Mouse (Mus musculus): ENCODE results near the gene Asap3. TPM values are rescaled to one million over a fixed set of nuclear protein-coding genes. Genes with fewer than 3 reads are reported as not detected.
A peak's percentile ranks its signal among the peaks of the same experiment; 100 is the strongest.

The Asap3 gene
- total RNA-seq, 2 experiments from 2014 or later, result not detected

DNA sequence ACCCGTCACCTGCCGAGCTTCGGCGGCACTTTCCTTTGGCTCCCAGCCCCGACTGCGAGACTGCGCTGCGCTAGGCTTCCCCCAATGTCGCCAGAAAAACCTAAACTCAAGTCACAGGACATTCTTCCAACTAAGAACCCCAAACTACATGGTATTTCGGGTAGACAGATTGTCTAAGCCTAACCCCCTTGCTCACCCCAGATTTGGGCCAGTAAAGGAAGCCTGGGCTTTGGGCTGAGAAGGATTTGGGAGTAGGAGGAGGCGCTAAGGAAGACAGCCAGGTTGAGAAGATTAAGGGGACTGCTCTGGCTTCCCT lies 43.1 kb downstream of the Asap3 start:
- no peak for ATAC-seq (replicated peaks; ENCODE audit: poor library complexity)

DNA sequence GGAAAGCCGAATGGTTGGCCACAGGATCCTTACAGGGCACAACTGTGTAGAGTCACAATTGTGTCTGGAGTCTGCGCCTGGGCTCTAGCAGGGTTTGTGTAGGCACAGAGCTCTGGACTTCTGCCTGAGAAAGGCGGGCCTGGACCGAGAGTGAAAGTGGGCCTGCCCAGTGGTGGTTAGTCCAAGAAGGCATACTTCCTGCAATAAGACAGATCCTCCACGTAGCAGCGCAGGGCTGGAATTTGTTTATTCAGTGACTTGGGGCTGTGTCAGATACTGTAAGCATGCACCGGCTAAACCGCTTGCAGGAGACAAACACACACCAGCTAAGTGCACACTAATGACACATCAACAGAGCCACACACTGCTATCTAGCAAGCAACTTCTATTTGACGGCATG lies 43.6 kb downstream of the Asap3 start:
- no peak for ATAC-seq (replicated peaks; ENCODE audit: poor library complexity)

DNA sequence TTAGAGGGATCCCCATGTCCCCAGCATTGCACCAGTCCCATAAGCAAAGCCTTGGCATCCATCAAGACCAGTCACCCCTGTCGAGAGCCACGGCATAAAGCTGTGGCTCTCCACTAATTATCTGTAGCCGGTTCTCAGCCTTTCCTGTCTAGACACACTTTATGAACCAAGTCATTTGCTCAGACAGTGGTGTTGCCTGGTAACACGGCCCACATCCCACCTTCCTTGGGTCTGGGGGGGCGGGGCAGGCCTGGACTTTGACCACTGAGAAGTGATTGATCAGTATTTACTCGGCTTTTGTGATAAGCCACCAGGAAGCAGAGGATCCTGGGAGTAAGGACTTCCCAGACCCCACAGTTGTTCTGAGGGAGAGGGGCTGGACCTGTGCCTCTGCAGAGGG lies 49.8 kb downstream of the Asap3 start:
- no peak for ATAC-seq (replicated peaks; ENCODE audit: poor library complexity)

DNA sequence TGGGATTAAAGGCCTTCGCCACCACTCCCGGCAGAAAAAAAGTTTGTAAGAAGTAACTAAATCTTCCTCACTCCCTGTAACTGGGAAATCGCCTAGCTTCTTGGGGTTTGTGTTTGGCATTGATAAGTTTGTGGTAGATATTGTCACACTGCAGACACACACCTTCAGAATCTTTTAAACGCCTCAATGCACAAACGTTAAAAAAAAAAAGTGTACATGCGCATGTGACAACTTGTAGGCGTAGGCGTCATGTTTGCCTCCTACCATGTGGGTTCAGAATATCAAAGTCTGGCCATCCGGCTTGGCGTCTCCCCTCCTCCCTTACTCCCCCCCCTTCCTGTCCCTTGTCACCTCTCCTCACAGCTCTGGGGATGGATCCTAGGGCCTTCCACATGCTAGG lies 50.5 kb downstream of the Asap3 start:
- peak; percentile 59 for ATAC-seq (replicated peaks; ENCODE audit: poor library complexity)

DNA sequence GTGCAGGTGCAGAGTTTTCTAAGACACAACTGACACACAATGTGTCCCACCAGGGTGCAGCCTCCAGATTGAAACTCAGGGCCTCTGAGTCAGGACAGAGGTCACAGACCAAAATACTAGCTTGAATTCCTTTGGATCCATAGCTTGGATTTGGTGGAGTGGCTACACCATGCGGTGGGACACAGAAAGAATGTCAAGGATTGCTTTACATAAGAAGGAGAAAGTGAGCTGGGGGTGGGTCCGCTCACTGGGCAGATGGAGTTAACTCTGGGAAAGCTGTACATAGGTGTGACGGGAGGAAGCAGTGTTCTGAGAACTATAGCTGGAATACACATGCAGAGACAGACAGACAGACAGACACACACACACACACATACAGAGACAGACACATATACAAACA lies 53.8 kb downstream of the Asap3 start:
- no peak for ATAC-seq (replicated peaks; ENCODE audit: poor library complexity)

DNA sequence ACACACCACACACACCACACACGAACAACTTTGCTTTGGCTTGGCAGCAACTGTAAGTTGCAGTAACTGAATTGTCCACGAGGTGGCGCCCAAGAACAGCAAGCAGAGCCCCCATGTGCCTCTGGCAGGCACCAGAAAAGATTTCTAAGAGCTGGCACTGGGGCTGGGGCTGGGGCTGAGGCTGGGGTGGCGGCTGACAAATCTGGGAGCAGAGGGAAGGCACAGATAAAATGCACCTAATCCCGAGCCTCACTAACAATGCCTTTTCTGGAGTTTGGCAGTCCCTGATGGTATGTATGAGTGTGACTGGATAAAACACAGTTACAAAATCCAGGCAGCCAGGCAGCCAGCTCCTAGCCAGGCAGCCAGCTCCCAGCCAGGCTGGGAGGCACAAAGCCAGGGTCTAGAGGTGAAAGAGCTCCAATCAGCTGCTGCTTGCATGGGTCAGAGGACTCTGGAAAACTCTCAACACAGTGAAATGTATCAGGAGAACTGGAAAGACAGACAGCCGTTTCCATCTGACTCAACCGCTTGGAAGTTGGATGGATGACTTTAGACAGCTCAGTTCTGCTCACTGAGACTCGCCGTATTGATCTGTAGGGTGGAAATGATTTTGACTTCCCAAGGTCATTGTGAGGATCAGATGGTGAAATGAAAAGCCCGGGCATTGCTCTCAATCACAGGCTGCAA lies 54.5 kb downstream of the Asap3 start:
- peak; percentile 86 for ATAC-seq (replicated peaks; ENCODE audit: poor library complexity)

DNA sequence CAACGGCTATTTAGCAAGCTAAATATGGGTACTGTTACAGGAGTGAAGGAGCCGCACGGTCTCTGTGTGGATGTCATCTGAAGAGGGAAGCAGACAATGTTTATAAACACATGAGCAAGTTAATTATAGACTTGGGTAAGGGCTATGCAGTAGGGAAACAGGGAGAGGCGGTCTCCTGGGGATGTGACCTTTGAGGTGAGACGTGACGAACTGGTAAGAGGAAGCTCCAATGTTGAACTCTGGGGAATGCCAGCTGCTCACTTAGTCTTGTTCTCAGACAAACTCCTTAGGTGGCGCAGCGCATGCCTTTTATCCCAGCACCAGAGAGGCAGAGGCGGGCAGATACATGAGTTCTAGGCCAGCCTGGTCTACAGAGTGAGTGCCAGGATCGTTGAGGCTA lies 55.7 kb downstream of the Asap3 start:
- ATAC-seq (replicated peaks; ENCODE audit: poor library complexity), result no peak

DNA sequence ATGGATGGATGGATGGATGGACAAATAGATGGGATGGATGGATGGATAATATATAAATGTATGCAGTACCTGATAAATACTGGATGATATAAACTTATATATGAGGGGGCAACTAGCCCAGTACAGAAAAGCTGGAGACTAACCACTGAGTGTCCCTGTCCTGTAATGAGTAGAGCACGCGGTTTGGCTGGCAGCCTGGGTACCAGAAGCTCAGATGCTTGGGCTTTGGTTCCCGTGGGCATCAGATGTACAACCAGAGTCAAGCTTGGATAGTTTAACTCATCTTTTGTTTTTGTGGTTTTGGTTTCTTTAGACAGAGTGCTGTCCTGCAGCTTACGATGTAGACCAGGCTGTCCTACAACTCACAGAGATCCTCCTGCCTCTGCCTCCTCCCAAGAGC lies 57.4 kb downstream of the Asap3 start:
- no peak for ATAC-seq (replicated peaks; ENCODE audit: poor library complexity)

DNA sequence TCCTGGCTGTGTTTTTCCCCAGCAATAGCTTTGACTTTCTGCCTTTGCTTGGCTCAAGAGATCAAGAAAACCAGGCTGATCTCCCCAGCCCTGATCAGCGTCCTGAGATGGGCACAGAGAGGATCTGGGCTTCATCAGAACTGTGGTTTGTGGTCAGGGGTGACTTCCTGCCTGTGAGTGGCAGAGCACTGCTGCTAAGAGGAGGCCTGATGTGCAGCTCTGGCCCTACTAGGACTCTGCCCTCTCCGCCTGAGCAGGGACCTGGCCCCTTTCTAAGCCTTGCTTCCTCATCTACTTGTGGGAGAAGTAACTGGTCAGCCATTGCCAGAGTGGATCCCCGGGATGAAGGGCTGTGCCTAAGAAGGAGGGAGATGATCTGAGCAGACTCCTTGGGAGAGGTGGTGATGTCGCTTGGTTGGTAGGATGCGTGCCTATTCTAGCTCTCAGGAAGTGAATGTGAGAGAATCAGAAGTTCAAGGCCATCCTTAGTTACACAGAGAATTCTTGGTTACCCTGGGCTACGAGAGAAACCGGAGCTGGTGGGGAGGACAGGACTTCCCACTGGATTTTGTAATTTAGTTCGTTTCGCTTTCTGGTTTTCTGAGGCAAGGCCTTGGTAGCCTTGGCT lies 60.7 kb downstream of the Asap3 start:
- peak; percentile 98 for ATAC-seq (replicated peaks; ENCODE audit: poor library complexity)

DNA sequence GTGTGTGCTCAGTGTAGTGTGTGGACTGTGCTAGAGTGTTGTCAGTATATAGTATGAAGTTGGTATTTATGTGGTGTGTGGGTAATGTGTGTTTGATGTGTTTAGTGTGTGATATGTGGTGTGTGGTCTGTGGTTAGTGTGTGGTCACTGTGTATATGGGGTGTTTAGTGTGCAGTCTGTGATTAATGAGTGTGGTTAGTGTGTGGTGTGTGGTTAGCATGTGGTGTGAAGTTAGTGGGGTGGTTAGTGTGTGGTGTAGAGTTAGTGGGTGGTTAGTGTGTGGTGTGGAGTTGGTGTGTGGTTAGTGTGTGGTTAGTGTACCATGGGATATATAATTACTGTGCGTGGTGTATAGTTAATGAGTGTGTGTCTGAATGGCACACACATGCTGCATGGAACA lies 62.7 kb downstream of the Asap3 start:
- ATAC-seq (replicated peaks; ENCODE audit: poor library complexity), result peak; percentile 27; the same call in 1 of the 2 replicates

DNA sequence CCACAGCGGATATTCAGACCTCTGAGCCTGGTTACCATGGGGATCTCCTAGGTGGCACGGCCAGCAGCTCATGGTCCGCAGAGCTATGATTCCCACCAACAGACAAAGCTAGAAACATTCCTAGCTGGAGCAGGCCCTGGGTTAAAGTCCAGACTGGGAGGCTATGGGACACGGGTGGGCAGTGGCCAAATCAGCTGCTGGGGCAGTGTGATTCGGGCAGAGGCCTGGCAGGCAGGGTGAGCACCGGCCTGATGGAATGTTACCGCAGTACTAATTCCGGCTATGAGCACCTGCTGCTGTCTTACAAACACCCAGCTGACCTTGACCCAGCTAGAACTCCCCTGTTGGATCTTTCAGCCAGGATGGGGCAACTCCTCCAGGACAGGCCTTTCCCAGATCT lies 64.5 kb downstream of the Asap3 start:
- no peak for ATAC-seq (replicated peaks; ENCODE audit: poor library complexity)

DNA sequence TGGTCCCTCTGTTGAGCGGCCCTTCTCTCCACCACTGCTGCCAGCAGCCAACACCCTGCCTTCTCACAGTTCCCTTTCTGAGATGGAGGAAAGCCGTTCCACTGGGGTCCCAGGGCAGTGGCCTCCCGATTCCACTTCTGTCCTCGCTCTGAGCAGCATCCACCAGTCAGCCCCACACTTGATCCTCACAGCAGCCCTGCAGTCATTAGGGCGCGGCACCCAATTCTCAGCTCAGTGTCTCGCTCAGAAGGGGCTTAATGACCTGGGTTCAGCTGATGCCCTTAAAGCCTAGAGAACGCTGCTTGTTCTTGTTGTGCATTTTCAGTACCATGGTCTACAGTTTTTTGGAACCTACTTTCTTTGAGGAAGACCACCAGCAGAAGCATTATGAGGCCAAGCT lies 74.9 kb downstream of the Asap3 start:
- no peak for ATAC-seq (replicated peaks; ENCODE audit: poor library complexity)

DNA sequence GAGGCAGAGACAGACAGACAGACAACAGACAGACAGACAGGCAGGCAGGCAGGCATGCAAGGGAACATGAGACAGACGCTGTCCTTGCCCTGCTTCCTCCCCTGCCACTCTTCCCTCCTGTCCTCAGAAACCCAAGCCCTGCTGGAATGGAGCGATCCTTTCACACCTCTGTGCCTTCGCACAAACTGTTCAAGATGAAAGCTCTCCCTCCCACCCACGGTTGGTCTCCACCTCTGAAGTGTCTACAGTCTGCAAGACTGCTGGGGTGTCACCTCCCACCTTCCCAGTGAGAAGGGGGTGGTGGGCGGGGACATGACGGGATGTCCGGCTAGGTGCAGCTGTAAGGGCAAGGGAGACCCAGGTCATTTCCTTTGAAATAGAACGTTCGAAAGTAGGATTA lies 75.4 kb downstream of the Asap3 start:
- ATAC-seq (replicated peaks; ENCODE audit: poor library complexity), result no peak

DNA sequence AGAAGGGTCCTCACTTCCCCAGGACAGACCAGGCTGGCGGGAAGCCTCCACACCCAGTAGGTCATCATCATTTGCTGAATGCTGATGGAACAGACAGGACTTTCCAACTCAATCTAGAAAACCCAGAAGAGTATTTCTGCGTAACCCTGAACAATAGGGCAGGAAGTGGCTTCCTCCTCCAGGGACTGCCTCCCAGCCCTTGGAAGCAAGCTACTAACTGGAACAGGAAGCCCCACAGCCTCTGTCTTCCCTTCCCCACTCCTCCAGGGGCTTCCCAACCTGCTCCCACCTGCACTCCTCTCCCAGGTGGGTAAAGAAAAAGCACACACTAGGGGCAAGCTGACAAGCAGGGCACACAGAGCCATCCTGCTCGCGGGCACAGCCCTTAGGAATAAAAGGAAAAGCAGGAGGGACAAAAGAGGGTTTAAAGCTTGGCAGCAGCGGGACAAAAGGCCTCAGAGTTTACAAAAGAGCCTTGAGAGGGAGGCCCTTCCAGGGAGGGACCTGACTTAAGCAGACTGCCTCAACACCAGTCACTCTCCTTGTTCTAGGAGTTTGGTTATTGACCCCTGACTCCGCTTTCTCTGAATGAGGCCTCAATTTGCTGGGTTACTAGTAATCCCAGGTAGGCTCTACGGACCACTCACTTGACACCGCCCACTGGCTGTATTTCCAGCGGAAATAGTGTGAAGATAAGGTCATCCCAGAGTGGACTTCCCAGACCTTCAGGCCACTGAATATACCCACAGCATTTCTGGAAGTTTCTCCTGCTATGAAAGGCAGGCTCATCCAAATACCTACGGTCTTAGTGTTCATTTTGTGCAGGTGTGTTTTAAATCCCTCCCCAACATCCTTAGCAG lies 76.7 kb downstream of the Asap3 start:
- no peak for ATAC-seq (replicated peaks; ENCODE audit: poor library complexity)

DNA sequence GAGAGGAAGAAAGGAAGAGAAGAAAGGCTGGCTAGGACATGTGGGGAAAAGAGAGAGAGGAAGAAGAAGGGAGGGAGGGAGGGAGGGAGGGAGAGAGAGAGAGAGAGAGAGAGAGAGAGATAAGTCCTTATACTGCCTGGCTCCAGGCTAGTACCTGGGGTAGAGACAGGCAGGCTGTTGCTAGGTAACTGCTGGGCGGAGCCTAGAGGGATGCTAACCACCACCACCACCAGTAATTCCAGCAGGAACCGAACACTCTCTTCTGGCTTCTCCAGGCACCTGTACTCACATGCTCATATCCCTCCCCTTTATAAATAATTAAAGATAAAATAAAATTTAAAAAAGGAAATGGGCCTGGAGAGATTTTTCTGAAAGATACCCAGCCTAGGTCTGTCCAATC lies 77.6 kb downstream of the Asap3 start:
- no peak for ATAC-seq (replicated peaks; ENCODE audit: poor library complexity)

DNA sequence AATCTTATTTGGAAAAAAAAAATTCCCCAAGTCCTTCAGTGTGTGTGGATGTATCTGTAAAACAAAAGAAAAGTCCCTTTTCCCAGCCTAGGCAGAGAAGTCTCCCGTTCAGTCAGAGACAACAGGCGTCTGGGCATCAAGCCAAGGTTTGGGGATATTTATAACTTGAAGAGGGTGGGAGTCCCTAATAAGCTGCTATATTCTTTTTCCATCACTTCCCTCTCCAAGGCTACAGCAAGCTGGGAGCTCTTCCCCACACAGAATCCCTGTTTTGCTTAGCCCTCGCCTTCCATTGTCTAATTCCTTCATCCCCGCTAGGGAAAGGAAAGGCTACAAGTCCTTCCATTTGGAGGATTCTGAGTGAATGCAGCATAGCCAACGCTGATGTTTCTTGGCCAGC lies 78.3 kb downstream of the Asap3 start, which contains the start of gene Zfp46:
Zfp46 (plus strand) TSS at position 229 of the 400 bp plus-strand sequence.
- ATAC-seq (replicated peaks; ENCODE audit: poor library complexity), result no peak

DNA sequence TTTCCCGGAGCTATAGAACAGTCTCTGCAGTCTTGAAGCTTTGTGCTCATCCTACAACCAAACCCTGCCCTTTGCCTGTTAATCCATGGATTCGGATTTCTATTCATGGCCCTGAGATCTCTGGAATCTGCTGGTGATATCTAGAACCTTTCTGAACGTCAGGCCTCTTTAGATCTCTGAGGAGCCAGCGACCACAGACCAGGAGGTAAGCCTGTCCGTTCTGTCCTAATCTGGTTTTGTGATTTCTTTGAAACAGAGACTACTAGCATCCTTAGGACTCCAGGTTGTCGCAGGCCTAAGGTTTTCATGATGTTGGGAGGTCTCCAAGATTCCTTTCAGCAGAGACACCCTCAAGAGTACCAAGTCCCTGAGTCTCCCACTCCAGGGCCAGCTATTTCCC lies 78.7 kb downstream of the Asap3 start:
- ATAC-seq (replicated peaks; ENCODE audit: poor library complexity), result no peak

DNA sequence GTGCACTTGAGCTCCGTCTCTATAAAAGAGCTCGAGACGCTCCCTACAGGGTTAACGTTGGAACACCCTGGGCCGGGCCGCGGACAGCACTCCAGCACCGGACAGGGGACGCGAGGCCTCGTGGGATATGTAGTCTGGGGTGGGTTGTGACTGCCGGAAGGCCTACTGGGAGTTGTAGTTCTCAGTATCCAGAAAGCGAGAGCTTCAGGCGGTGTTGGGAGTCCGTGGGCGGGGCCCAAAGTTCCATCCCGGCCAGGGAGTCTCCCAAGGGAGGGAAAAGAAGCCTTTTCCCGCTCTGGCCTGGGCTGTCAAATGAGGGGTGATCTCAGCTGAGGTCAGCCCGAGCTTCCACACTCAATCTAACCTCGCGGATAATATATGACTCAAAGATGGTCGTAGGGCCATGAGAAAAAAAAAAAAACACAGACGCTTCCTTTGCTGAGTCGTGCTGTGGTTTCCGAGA lies 79.2 kb downstream of the Asap3 start:
- ATAC-seq (replicated peaks; ENCODE audit: poor library complexity), result peak; percentile 90

DNA sequence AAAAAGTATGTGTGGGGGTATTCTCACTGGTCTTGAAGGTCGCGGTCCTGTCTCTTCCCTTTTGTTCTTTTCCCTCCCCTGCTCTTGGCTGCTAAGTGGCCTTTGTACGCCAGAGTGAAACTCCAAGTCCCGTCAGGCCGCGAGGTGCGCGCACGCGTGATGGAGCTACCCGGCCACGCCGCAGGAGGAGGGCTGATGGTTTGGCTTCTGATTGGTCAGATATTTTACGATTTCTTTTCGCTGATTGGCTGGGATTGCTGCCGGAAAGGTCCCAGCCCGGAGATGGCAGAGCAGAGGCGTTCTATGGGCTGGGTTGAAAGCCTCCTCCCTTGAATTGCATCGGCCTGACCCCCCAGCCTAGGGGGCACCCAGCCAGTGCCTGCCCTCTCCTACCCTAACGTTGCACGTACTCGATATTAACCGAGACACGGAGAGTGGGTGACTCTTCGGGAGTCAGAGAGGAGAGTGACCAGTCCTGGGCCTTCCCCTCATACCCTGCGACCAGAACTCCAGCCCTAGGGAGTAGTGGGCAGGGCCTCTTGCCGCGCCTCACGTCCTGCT lies 79.7 kb downstream of the Asap3 start:
- ATAC-seq (replicated peaks; ENCODE audit: poor library complexity), result peak; percentile 92

DNA sequence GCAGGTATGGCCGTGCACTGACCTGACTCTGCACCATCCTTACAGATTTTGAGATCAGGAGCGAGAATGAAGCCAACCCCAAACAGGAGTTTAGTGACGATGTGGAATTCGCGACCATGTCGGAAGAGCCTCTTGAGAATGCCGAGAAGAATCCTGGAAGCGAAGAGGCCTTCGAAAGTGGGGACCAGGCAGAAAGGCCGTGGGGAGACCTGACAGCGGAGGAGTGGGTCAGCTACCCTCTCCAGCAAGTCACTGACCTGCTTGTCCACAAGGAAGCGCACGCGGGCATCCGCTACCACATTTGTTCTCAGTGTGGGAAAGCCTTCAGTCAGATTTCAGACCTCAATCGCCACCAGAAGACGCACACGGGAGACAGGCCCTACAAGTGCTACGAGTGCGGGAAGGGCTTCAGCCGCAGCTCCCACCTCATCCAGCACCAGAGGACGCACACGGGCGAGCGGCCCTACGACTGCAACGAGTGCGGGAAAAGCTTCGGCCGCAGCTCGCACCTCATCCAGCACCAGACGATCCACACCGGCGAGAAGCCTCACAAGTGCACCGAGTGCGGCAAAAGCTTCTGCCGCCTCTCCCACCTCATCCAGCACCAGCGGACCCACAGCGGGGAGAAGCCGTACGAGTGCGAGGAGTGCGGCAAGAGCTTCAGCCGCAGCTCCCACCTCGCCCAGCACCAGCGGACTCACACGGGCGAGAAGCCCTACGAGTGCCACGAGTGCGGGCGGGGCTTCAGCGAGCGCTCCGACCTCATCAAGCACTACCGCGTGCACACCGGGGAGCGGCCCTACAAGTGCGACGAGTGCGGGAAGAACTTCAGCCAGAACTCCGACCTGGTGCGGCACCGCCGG lies 84.0 kb downstream of the Asap3 start:
- no peak for ATAC-seq (replicated peaks; ENCODE audit: poor library complexity)
